Mouse (Mus musculus): ENCODE results near the gene Skil. TPM values are rescaled to one million over a fixed set of nuclear protein-coding genes. Genes with fewer than 3 reads are reported as not detected.

Skil gene
- total and polyA plus RNA-seq, 3 experiments = 7.4 to 8.6 TPM; not detected in 1

DNA sequence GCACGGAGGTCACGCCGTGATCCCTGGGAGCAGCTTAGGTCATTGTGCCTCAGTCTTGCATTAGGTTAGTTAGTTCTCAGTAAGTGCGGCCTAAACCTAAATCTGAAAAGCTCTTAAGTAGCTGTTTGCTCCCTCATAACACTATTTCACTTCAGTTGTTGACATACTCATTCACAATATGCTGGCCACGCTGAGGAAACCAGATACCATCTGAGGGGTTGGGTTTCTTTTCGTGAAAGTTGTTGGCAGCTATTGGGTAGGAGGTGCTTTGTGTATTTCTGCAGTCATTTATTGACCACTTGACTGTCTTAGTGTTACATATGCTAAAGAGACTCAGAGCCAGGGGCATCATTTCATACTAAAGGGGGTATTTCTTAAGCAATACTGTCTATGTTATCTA, 10.1 kb downstream of the Skil start (continued):
- 0 out of 2 replicates have a peak, but pooled peaks have one; percentile 12 for TF ChIP-seq GATA1 (IDR thresholded peaks at IDR 0.05; ENCODE audit: low read depth, low read length)
- peak; percentile 38; the same call in 1 of the 2 replicates for TF ChIP-seq SIN3A (IDR thresholded peaks at IDR 0.05; ENCODE audit: low read length)
- TF ChIP-seq ETS1 (IDR thresholded peaks at IDR 0.05; ENCODE audit: low read depth, low read length) = no peak
- TF ChIP-seq HCFC1 (IDR thresholded peaks at IDR 0.05; ENCODE audit: low read depth, low read length) = no peak
- TF ChIP-seq NELFE (IDR thresholded peaks at IDR 0.05; ENCODE audit: low read depth, low read length) = no peak
- TF ChIP-seq USF1 (IDR thresholded peaks at IDR 0.05; ENCODE audit: low read depth, low read length) = no peak
- no peak for TF ChIP-seq UBTF (IDR thresholded peaks at IDR 0.05; ENCODE audit: borderline replicate concordance, insufficient read depth, low read depth, low read length)
- TF ChIP-seq ZC3H11A (IDR thresholded peaks at IDR 0.05; ENCODE audit: low read depth, low read length) = no peak

DNA sequence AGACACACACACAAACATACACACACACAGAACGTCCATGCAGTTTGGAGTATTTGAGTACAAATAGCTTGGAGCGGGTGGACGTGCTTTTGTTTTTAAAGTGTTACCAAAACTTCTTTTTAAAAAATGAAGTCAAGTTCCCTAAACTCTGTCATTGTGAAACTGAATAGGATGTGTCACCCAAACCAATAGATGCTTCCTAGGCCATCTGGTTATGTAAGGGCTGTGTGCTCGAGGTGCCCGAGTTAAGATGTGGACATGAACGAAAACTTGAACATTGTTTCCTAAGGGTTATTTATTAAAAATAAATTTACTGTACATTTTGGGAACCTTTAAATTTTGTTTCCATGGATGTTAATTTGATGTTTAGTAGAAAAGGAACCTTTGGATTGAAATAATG, 11.7 kb downstream of the Skil start:
- Histone ChIP-seq H3K36me3 (ENCODE audit: control insufficient read depth in 1 of 2, insufficient read depth in 2 of 2, low read length in 2 of 2) (peaks cover 0 to 10% of the 10 kb centered on the region in 2 experiments; a peak in 3 of 4 replicates), H3K9me3 (replicated peaks; ENCODE audit: insufficient read depth, low read length) (no peaks in the 10 kb centered on the region), H3K79me2 (ENCODE audit: control insufficient read depth, insufficient read depth, low read length, poor library complexity) (peaks cover 17% of the 10 kb centered on the region), H3K4me1 (ENCODE audit: control insufficient read depth in 1 of 2, insufficient read depth in 2 of 2, low read length in 2 of 2) (peaks cover 7 to 9% of the 10 kb centered on the region in 2 experiments; a peak in 2 of 4 replicates), H3K9ac (ENCODE audit: control insufficient read depth, low read depth, low read length, poor library complexity, severe bottlenecking) (no peak overlapping the region), H3K4me3 (ENCODE audit: control insufficient read depth in 1 of 2, insufficient read depth in 1 of 2, low read depth in 2 of 2, low read length in 2 of 2) (no peak overlapping the region), H3K27ac (ENCODE audit: control insufficient read depth, low read depth, low read length) (no peak overlapping the region), H3K27me3 (ENCODE audit: control insufficient read depth in 1 of 2, insufficient read depth in 2 of 2, low read length in 2 of 2) (no peaks in the 10 kb centered on the region)
- no peak for DNase-seq (ENCODE audit: low read depth, low spot score)
- TF ChIP-seq ZKSCAN1 (IDR thresholded peaks at IDR 0.05; ENCODE audit: low read depth, low read length) = no peak
- no peak for TF ChIP-seq NELFE (IDR thresholded peaks at IDR 0.05; ENCODE audit: low read depth, low read length)
- no peak for TF ChIP-seq POLR2AphosphoS2 (IDR thresholded peaks at IDR 0.05; ENCODE audit: low read length)
- no peak for TF ChIP-seq NRF1 (IDR thresholded peaks at IDR 0.05; ENCODE audit: insufficient read depth, low read depth, low read length, poor library complexity, severe bottlenecking)
- TF ChIP-seq UBTF (IDR thresholded peaks at IDR 0.05; ENCODE audit: borderline replicate concordance, insufficient read depth, low read depth, low read length) = no peak
- TF ChIP-seq MAX (IDR thresholded peaks at IDR 0.05; ENCODE audit: low read length) = no peak
- no peak for TF ChIP-seq POLR2A (IDR thresholded peaks at IDR 0.05; ENCODE audit: control insufficient read depth in 1 of 2, insufficient read depth in 1 of 2, low read depth in 1 of 2, low read length in 2 of 2, poor library complexity in 1 of 2)
- TF ChIP-seq USF1 (IDR thresholded peaks at IDR 0.05; ENCODE audit: low read depth, low read length) = no peak
- no peak for TF ChIP-seq USF2 (IDR thresholded peaks at IDR 0.05; ENCODE audit: borderline replicate concordance in 1 of 2, insufficient read depth in 1 of 2, low read depth in 1 of 2, low read length in 2 of 2)
- TF ChIP-seq MXI1 (IDR thresholded peaks at IDR 0.05; ENCODE audit: low read depth, low read length) = no peak
- no peak for TF ChIP-seq ELF1 (IDR thresholded peaks at IDR 0.05; ENCODE audit: low read depth, low read length)
- TF ChIP-seq SMC3 (IDR thresholded peaks at IDR 0.05; ENCODE audit: low read depth, low read length) = no peak

DNA sequence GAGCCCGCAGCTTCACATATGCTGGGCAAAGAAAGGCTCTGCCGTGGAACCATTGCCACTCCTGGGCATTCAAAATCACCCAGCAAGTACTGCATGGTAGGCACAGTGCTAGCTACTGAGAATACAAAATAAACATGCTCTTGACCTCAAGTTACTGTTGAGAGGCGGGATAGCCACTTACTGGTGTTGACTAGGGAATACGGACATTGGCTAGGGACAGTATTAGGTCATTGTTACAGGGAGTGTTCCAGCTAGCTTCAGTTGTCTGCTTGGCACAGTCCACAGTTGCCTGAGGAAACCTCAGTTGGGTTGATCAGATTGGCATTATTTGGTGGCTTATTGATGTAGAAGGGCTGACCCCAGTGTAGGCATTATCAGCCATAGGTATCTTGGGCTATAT, 12.8 kb downstream of the Skil start:
- H3K27me3 ChIP-seq (ENCODE audit: control insufficient read depth in 1 of 2, insufficient read depth in 2 of 2, low read length in 2 of 2) = no peaks in the 10 kb centered on the region
- H3K4me1 ChIP-seq (ENCODE audit: control insufficient read depth in 1 of 2, insufficient read depth in 2 of 2, low read length in 2 of 2) = peaks cover 7 to 9% of the 10 kb centered on the region in 2 experiments; a peak in 2 of 4 replicates
- H3K27ac ChIP-seq (ENCODE audit: control insufficient read depth, low read depth, low read length) = no peak overlapping the region
- no peak overlapping the region for H3K4me3 ChIP-seq (ENCODE audit: control insufficient read depth in 1 of 2, insufficient read depth in 1 of 2, low read depth in 2 of 2, low read length in 2 of 2)
- TF ChIP-seq SMC3 (IDR thresholded peaks at IDR 0.05; ENCODE audit: low read depth, low read length) = no peak
- no peak for TF ChIP-seq CHD1 (IDR thresholded peaks at IDR 0.05; ENCODE audit: low read depth, low read length)
- TF ChIP-seq UBTF (IDR thresholded peaks at IDR 0.05; ENCODE audit: borderline replicate concordance, insufficient read depth, low read depth, low read length) = no peak
- TF ChIP-seq HCFC1 (IDR thresholded peaks at IDR 0.05; ENCODE audit: low read depth, low read length) = no peak
- no peak for TF ChIP-seq E2F4 (IDR thresholded peaks at IDR 0.05; ENCODE audit: borderline replicate concordance, low read depth, low read length)
- TF ChIP-seq ELF1 (IDR thresholded peaks at IDR 0.05; ENCODE audit: low read depth, low read length) = no peak
- TF ChIP-seq BHLHE40 (IDR thresholded peaks at IDR 0.05; ENCODE audit: borderline replicate concordance, low read depth, low read length) = no peak
- no peak for TF ChIP-seq MAZ (IDR thresholded peaks at IDR 0.05; ENCODE audit: low read depth, low read length)
- TF ChIP-seq ZNF384 (IDR thresholded peaks at IDR 0.05; ENCODE audit: low read depth, low read length) = no peak
- no peak for TF ChIP-seq GATA1 (IDR thresholded peaks at IDR 0.05; ENCODE audit: low read depth, low read length)
- no peak for TF ChIP-seq ZC3H11A (IDR thresholded peaks at IDR 0.05; ENCODE audit: low read depth, low read length)
- no peak for TF ChIP-seq NRF1 (IDR thresholded peaks at IDR 0.05; ENCODE audit: insufficient read depth, low read depth, low read length, poor library complexity, severe bottlenecking)
- TF ChIP-seq RAD21 (IDR thresholded peaks at IDR 0.05; ENCODE audit: low read depth, low read length) = no peak
- DNase-seq (ENCODE audit: low read depth, low spot score) = no peak
- H3K79me2 ChIP-seq (ENCODE audit: control insufficient read depth, insufficient read depth, low read length, poor library complexity) = peaks cover 15% of the 10 kb centered on the region
- no peak overlapping the region for H3K9ac ChIP-seq (ENCODE audit: control insufficient read depth, low read depth, low read length, poor library complexity, severe bottlenecking)
- H3K9me3 ChIP-seq (replicated peaks; ENCODE audit: insufficient read depth, low read length) = no peaks in the 10 kb centered on the region
- H3K36me3 ChIP-seq (ENCODE audit: control insufficient read depth in 1 of 2, insufficient read depth in 2 of 2, low read length in 2 of 2) = peaks cover 0 to 10% of the 10 kb centered on the region in 2 experiments; a peak in 3 of 4 replicates
